ENCODE assay signal across 8 mouse cellular contexts in the genomic region with DNA sequence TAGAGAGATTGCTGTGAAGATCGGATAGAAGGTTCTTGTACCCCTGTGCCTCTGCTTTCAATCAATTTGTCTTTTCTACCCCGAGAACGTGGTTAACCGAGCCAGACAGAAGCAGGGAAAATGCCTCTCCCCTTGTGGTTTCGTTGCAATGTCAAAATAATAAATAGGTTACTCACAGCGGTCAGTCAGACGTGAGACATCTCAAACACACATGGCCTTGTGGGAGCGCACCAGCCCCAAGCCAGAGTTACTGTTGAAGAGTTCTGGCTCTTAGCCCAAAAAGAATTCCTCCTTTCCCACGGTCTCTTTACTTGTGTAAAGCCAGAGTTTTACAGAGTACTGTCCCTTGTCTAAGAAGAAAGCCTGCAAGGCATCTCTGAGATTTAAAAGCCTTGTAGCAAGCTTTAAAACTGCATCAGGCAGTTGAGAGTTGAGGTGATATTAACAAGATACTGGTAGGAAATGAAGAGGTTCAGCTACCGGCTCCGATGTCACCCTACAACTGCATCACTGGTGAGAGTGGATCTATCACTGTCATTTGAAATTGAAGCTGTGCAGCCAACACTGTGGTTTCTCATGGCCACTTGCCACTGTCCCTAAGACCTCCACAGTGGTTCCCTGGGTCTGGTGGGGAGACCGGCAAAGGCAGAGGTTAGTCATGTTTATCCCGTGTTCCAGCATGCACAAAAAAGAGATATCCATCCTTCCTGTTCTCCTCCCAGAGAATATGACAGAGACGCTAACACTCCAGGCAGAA.
DNase-seq lines count a peak whose midpoint lies in the region.
"Had no signal": no experiment of that assay in that cellular context is flagged by ENCODE, and none has a peak within 500 bp of the region (broad histone marks: within the 10 kb centered on the region; RNA-seq: fewer than 3 reads in every experiment).

No protein-coding gene starts in this region.

- DNase-seq in kidney, postnatal 10 days: peak; percentile 11
- no peak for DNase-seq in kidney, postnatal 36 days
- DNase-seq in MN1 (ENCODE audit: low spot score) (peak; percentile 30), adipocyte (ENCODE audit: low spot score) (peak; percentile 46)
- DNase-seq in lung, postnatal 10 days: peak; percentile 12
- no peak for DNase-seq in thymus, postnatal 4 days
- DNase-seq in layer of hippocampus, adult 9-11 months: no peak
- DNase-seq: thymus, postnatal 14 days had no signal

Comparison
In these comparisons a context has a peak if more than half of its experiments do, and no peak if none do; other contexts are left out.
1. DNase-seq: peak in kidney, postnatal 10 days (single experiment), MN1 (single experiment), adipocyte (single experiment) and lung, postnatal 10 days (single experiment); none in kidney, postnatal 36 days (0 of 2), thymus, postnatal 4 days (single experiment) and layer of hippocampus, adult 9-11 months (single experiment).